Mouse (Mus musculus) hindbrain, embryonic 15.5 days (tissue): ENCODE results near the gene Rassf6. TPM values are rescaled to one million over a fixed set of nuclear protein-coding genes. Genes with fewer than 3 reads are reported as not detected.

ENCODE experiments used
- ATAC-seq: fragments of 200-750 bp; cut with Nextera tagmentation; 2 replicates; pipeline ENCODE4 v1.8.0; 2017; ENCODE audit warnings: low read depth, moderate number of reproducible peaks, moderate TSS enrichment; ENCODE audit not compliant: low FRiP score
- H3K27ac ChIP-seq: fragments of 300-500 bp; sonication (generic); replicated peaks from 2 replicates; pipeline ENCODE4 v1.5.1; 2015; ENCODE audit warnings: mild to moderate bottlenecking, inconsistent platforms
- H3K27me3 ChIP-seq: fragments of 300-500 bp; sonication (generic); 2 replicates; pipeline ENCODE4 v1.6.1; 2015; ENCODE audit warnings: control low read depth, inconsistent platforms
- H3K36me3 ChIP-seq: fragments of 300-500 bp; sonication (generic); 2 replicates; pipeline ENCODE4 v1.6.1; 2015; ENCODE audit warnings: control low read depth, inconsistent platforms
- H3K4me1 ChIP-seq: fragments of 300-500 bp; sonication (generic); replicated peaks from 2 replicates; pipeline ENCODE4 v1.6.1; 2015; ENCODE audit warnings: control low read depth, inconsistent platforms
- H3K4me2 ChIP-seq: fragments of 300-500 bp; sonication (generic); 2 replicates; pipeline ENCODE4 v1.6.1; 2015; ENCODE audit warnings: moderate library complexity, mild to moderate bottlenecking, inconsistent platforms
- H3K4me3 ChIP-seq: fragments of 300-500 bp; sonication (generic); 2 replicates; pipeline ENCODE4 v1.5.1; 2015; ENCODE audit warnings: mild to moderate bottlenecking, inconsistent platforms
- H3K9ac ChIP-seq: fragments of 300-500 bp; sonication (generic); 2 replicates; pipeline ENCODE4 v1.6.1; 2015; ENCODE audit warnings: inconsistent platforms
- H3K9me3 ChIP-seq: fragments of 300-500 bp; sonication (generic); 2 replicates; pipeline ENCODE4 v1.6.1; 2016; ENCODE audit warnings: control low read depth, inconsistent platforms
- WGBS: fragments of 180-500 bp; shearing (Covaris S2); methylation state at CpG from one replicate; pipeline ENCODE4 v1.1.7; 2015; 5-methylcytosine and 5-hydroxymethylcytosine counted together
- polyA plus RNA-seq: library from polyadenylated mRNA; unstranded; fragments of >200 nt; fragmentation: Nextera tagmentation; extraction: Ambion mirVana; gene quantifications from 2 replicates; pipeline ENCODE4 v1.2.1, GENCODE M21; 2015

Gene Rassf6
- polyA plus RNA-seq, 1 experiment from 2014 or later = 2.4 TPM

GRCm38 (mm10) chr5:90588708-90589595 is 51.5 kb downstream of the Rassf6 start:
- H3K9ac ChIP-seq = peak overlapping the region; percentile 57
- ATAC-seq = peak; percentile 82
- 23% methylated on average over 25 of the region's 25 CpGs for WGBS

DNA sequence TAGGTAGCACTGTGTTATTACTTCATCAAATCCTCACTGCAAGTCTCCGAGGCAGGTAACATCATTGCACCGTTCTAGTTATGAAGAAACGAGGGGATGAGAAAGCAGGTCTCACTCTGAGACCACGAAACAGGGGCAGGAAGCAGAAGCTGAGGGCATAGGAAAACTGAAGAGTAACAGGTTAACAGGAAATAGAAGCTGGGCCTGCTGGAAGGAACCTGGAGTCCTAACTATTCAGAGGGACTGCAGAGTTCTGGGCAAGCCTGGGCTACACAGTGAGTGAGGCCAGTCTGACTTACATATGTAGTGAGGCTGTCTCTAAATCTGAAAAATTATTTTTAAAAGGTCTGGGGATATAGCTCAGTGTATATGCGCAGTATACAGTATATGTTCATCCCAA is 52.4 kb downstream of the Rassf6 start:
- H3K4me3 ChIP-seq = no peak overlapping the region
- no peaks in the 10 kb centered on the region for H3K9me3 ChIP-seq
- H3K27ac ChIP-seq = no peak overlapping the region
- peaks cover 3% of the 10 kb centered on the region; the same call in 1 of the 2 replicates for H3K4me1 ChIP-seq
- H3K9ac ChIP-seq = no peak overlapping the region
- no peaks in the 10 kb centered on the region for H3K36me3 ChIP-seq
- no peak overlapping the region for H3K4me2 ChIP-seq
- no peak for ATAC-seq
- no peaks in the 10 kb centered on the region for H3K27me3 ChIP-seq
- 90% methylated on average over 5 of the region's 5 CpGs for WGBS

More at GRCm38 (mm10) chr5:90588708-90589595, 51.5 kb downstream of the Rassf6 start:
- Histone ChIP-seq H3K4me3 (peak overlapping the region; percentile 49), H3K4me1 (peaks cover 3% of the 10 kb centered on the region; the same call in 1 of the 2 replicates), H3K36me3 (no peaks in the 10 kb centered on the region), H3K4me2 (peak overlapping the region; percentile 89), H3K27ac (no peak overlapping the region), H3K9me3 (no peaks in the 10 kb centered on the region), H3K27me3 (no peaks in the 10 kb centered on the region)

- Histone ChIP-seq H3K4me2 (no peak overlapping the region), H3K27me3 (no peaks in the 10 kb centered on the region), H3K4me1 (peaks cover 3% of the 10 kb centered on the region; the same call in 1 of the 2 replicates), H3K9me3 (no peaks in the 10 kb centered on the region), H3K27ac (no peak overlapping the region), H3K4me3 (no peak overlapping the region), H3K9ac (no peak overlapping the region), H3K36me3 (no peaks in the 10 kb centered on the region)
- WGBS = 77% methylated on average over 5 of the region's 5 CpGs
- ATAC-seq = no peak
Observed at GRCm38 (mm10) chr5:90586511-90586910, 53.9 kb downstream of the Rassf6 start.

- Histone ChIP-seq H3K4me1 (peaks cover 3% of the 10 kb centered on the region; the same call in 1 of the 2 replicates), H3K27me3 (no peaks in the 10 kb centered on the region)
- WGBS = 82% methylated on average over 7 of the region's 7 CpGs
Observed at GRCm38 (mm10) chr5:90584799-90585198, 55.7 kb downstream of the Rassf6 start.

DNA sequence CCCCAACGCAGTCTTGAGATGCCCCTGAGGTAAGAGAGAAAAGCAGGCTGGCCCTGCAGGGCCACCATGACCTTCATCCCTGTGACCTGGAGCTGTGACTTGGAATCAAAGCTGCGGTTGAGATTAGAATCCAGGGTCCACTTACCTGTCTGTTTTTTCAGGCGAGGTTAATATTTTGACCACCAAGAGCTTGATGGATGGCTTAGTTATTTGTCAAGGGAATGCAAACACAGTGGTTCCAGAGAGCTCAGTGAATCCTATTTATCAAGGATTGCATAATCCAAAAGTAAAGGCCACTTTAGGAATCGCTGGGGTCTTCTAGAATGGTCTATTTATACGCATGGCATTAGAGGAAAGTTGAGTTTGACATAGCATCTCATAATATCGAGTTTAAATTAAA is 58.3 kb downstream of the Rassf6 start:
- Histone ChIP-seq H3K27ac (no peak overlapping the region), H3K4me2 (no peak overlapping the region), H3K36me3 (no peaks in the 10 kb centered on the region), H3K4me3 (no peak overlapping the region), H3K9me3 (no peaks in the 10 kb centered on the region), H3K27me3 (no peaks in the 10 kb centered on the region), H3K4me1 (no peaks in the 10 kb centered on the region), H3K9ac (no peak overlapping the region)
- no peak for ATAC-seq
- WGBS = 98% methylated on average over 6 of the region's 6 CpGs

More at GRCm38 (mm10) chr5:90584799-90585198, 55.7 kb downstream of the Rassf6 start:
- H3K9me3 ChIP-seq = no peaks in the 10 kb centered on the region
- ATAC-seq = no peak
- H3K4me2 ChIP-seq = no peak overlapping the region
- no peak overlapping the region for H3K9ac ChIP-seq
- H3K36me3 ChIP-seq = no peaks in the 10 kb centered on the region
- no peak overlapping the region for H3K27ac ChIP-seq
- no peak overlapping the region for H3K4me3 ChIP-seq

DNA sequence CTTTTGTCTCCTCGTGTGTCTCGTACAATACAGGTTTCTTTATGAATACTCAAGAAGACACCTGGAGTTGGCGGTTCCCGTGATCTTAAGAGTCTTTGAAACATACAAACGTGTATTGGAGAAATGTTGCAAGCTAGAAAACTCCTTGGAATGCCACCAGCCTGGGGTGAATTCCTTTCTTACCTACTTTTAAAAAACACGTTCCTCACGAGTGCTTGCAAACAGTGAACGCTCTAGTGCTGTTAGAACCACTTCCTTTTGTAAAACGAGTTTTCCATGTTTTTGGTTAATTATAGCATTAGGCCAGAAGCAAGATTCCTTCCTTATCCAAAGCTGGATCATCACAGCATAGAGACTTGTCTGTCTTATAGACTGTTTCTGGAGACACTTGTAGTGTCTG is 60.9 kb downstream of the Rassf6 start:
- no peaks in the 10 kb centered on the region for H3K9me3 ChIP-seq
- WGBS = 93% methylated on average over 9 of the region's 9 CpGs
- H3K9ac ChIP-seq = no peak overlapping the region
- H3K27ac ChIP-seq = no peak overlapping the region
- no peak for ATAC-seq
- no peak overlapping the region for H3K4me2 ChIP-seq
- H3K36me3 ChIP-seq = no peaks in the 10 kb centered on the region
- H3K4me1 ChIP-seq = no peaks in the 10 kb centered on the region
- no peaks in the 10 kb centered on the region for H3K27me3 ChIP-seq
- H3K4me3 ChIP-seq = no peak overlapping the region

GRCm38 (mm10) chr5:90577751-90578150 is 62.7 kb downstream of the Rassf6 start:
- no peak for ATAC-seq
- Histone ChIP-seq H3K27ac (no peak overlapping the region), H3K27me3 (no peaks in the 10 kb centered on the region), H3K9me3 (no peaks in the 10 kb centered on the region), H3K4me2 (no peak overlapping the region), H3K9ac (no peak overlapping the region), H3K4me3 (no peak overlapping the region), H3K36me3 (no peaks in the 10 kb centered on the region), H3K4me1 (no peaks in the 10 kb centered on the region)
- 87% methylated on average over 9 of the region's 9 CpGs for WGBS

DNA sequence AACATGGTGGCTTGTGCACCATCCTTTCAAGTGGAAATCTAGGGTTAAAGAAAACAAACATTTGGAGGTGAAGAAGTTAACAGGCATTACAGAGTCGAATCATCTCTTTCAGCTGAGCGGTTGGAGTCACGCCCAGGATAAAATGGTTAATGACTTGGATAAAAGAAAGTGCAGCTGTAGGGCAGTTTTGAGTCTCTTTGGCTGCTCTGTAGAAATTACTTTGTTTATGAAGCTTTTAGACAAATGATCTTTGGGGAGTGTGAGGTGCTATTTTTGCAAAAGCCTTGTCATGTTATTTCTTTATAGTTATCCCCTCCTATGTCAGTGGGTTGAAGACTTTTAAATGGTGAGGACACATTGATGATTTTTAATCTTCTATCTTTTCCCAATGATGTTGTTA is 69.2 kb downstream of the Rassf6 start:
- H3K4me3 ChIP-seq = no peak overlapping the region
- no peak overlapping the region for H3K27ac ChIP-seq
- ATAC-seq = no peak
- H3K27me3 ChIP-seq = no peaks in the 10 kb centered on the region
- no peak overlapping the region for H3K9ac ChIP-seq
- H3K4me1 ChIP-seq = no peaks in the 10 kb centered on the region; the same call in 1 of the 2 replicates
- 20% methylated on average over 3 of the region's 3 CpGs for WGBS
- no peak overlapping the region for H3K4me2 ChIP-seq
- no peaks in the 10 kb centered on the region for H3K36me3 ChIP-seq
- no peaks in the 10 kb centered on the region for H3K9me3 ChIP-seq

DNA sequence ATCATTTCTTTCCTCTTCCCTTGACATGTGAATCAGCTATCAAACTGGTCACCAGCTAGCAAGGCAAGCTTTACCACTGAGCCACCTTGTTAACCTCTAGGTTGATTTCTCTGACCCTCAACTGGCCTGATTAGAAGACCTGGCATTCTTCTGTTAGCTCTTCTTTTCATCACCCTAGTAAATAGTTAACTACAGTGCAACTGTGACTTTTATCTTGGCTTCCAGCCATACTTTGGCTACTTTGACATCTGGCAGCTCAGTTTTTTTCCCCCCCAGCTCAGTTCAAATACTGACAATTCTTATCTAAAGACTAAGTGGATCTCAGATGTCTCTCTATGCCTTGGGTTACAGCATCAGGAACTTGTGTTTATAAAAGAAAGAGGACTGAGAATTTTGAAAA is 72.1 kb downstream of the Rassf6 start:
- Histone ChIP-seq H3K9ac (no peak overlapping the region), H3K36me3 (no peaks in the 10 kb centered on the region), H3K4me1 (no peaks in the 10 kb centered on the region; the same call in 1 of the 2 replicates), H3K4me3 (no peak overlapping the region), H3K27ac (no peak overlapping the region), H3K4me2 (no peak overlapping the region), H3K27me3 (no peaks in the 10 kb centered on the region), H3K9me3 (no peaks in the 10 kb centered on the region)
- no peak for ATAC-seq

- Histone ChIP-seq H3K36me3 (no peaks in the 10 kb centered on the region), H3K4me3 (no peak overlapping the region), H3K9me3 (no peaks in the 10 kb centered on the region), H3K27me3 (no peaks in the 10 kb centered on the region), H3K9ac (no peak overlapping the region), H3K27ac (no peak overlapping the region), H3K4me1 (no peaks in the 10 kb centered on the region; the same call in 1 of the 2 replicates), H3K4me2 (no peak overlapping the region)
- no peak for ATAC-seq
- WGBS = 86% methylated on average over 5 of the region's 5 CpGs
Observed at GRCm38 (mm10) chr5:90567788-90568187, 72.7 kb downstream of the Rassf6 start.

GRCm38 (mm10) chr5:90565205-90565604 is 75.3 kb downstream of the Rassf6 start:
- no peak overlapping the region for H3K9ac ChIP-seq
- no peaks in the 10 kb centered on the region for H3K27me3 ChIP-seq
- H3K4me3 ChIP-seq = no peak overlapping the region
- H3K4me2 ChIP-seq = no peak overlapping the region
- ATAC-seq = no peak
- H3K4me1 ChIP-seq = no peaks in the 10 kb centered on the region
- H3K9me3 ChIP-seq = no peaks in the 10 kb centered on the region
- no peaks in the 10 kb centered on the region for H3K36me3 ChIP-seq
- 89% methylated on average over 6 of the region's 6 CpGs for WGBS
- H3K27ac ChIP-seq = no peak overlapping the region

GRCm38 (mm10) chr5:90564161-90564560 is 76.3 kb downstream of the Rassf6 start:
- no peak overlapping the region for H3K9ac ChIP-seq
- no peak overlapping the region for H3K27ac ChIP-seq
- H3K36me3 ChIP-seq = no peaks in the 10 kb centered on the region

More at GRCm38 (mm10) chr5:90564161-90564560, 76.3 kb downstream of the Rassf6 start:
- Histone ChIP-seq H3K9me3 (no peaks in the 10 kb centered on the region), H3K27me3 (no peaks in the 10 kb centered on the region), H3K4me2 (no peak overlapping the region), H3K4me3 (no peak overlapping the region), H3K4me1 (no peaks in the 10 kb centered on the region)
- WGBS = 90% methylated on average over 4 of the region's 4 CpGs
- ATAC-seq = no peak
